Mouse (Mus musculus): ENCODE measurements around the gene Sptssb. TPM values are rescaled to one million over a fixed set of nuclear protein-coding genes. Genes with fewer than 3 reads are reported as not detected.

Gene Sptssb
- 39.1 and 72.0 TPM in 2 replicates for polyA plus RNA-seq (2012; rRNA removed)

DNA sequence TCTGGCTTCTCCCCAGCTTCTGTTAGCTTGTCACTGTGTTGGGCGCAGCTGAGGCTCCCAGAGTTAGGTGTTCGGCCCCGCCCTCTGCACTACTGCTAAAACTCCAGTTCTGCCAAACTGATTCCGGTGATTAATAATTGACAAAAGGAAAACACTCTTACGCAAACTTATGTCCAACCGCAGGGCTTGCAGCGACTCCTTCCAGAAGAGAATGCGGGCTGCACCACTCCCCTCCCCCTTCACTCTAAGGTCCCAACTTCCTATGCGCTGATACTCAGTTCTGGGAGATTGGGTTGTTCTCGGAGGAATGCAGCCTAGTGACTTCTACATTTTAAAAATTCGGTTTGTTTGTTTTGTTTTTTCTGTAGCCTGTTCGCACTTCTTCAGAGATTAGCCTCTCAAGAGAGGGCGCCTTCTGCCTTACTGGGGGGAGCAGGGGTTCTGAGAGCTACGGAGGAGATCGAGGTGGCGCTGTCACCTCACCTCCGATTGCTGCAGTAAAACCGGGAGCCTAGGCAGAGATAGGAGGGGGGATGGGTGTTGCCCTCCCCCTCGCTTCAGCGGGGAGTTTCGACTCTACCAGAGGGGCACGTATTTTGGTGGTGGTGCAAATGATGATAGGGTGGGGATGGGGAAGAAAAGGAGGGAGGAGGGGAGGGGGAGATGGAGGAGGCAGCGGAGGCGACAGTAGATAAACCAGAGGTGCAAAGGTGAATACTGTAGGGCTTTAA is at the start of gene Sptssb:
Gene Sptssb, minus strand, starts transcription at position 83 of the 731 bp plus-strand sequence.

Other genes starting within 250 kb of the Sptssb start
- 37.7 and 38.5 TPM in 2 replicates for gene Nmd3, start 138.0 kb downstream of the Sptssb start, polyA plus RNA-seq (2012; rRNA removed)
- not detected in 2 replicates for gene Otol1, start 147.7 kb upstream of the Sptssb start, polyA plus RNA-seq (2012; rRNA removed)

All from colon, adult 2 months (tissue).